Mouse (Mus musculus) induced T-regulatory cell, adult 2 months (primary cell): ENCODE measurements around the gene Cnot4.

Experiments
- DNase-seq: peaks from one replicate; pipeline ENCODE4 v3.0.0-alpha.2; 2012; ENCODE audit warnings: low read depth

Gene Cnot4

DNA sequence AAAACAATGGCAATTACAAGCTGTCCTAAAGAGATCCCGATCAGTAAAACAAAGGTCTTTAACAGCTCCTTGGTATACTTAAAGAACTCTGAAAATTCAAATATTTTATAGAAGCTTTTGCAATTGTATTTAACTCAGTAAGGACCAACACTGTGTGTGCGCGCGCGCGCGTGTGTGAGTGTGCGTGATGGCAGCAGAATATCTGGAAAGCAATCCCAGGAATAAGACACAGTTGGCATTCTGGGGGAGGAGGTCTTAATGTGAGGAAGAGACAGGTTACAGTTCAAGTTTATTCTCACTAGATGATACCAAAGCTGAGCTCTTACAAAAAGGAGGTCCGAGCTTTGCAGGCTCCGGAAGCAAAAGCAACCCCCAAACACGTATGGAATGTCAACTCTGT, 100.2 kb downstream of the Cnot4 start:
- no peak for DNase-seq

DNA sequence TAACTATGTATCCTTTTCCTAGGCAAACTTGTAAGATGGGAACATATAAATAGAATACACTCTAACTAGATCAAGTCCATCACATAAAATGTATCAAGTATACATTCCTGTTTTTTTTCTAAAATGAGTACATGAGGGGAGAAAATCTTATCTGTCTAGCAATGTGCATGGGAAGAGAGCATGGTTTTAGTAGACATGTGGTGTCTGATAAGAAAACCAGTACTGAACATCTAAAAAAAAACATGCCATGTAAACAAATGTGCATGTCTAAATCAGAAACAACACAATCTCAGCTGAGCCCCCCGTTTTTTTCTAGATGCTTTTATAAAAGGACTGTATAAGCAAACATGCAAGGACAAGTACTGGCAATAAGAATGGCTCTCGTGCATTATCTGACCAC, 100.8 kb downstream of the Cnot4 start:
- no peak for DNase-seq

DNA sequence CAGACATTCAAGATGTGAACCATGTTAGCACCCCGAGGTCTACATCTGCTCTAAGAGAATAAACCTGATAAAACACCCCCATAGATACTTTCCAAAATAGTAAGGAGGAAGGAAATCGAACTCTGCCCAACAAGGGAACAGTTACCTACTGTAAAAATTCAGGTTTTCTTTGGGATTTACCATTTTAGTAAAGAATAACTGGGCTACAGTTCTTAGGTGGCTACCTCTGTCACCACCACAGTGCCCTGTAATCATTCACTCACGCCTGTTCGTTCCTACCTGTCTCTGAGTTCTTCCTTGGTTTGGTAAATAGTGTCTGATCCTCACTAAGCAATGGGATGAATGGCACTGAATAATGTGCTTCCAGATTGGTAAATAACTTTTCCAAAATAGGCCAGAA, 102.7 kb downstream of the Cnot4 start:
- DNase-seq: no peak

DNA sequence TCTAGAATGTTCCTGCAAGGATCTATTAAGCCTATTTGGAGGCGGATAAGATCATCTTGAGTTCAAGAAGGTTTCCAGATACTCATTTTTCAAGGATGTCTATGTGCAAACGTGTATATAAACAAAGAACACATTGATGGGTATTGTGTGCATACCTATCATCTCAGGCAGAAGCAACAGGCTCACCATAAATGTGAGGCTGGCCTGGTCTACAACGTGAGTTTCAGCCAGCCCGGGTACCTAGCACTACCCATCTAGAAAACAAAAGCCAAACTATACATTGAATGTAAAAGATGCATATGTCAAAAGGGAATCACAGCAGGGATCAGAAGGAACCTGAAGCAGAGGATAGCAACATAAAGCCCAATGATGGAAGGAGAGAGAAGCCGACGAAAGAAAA, 103.3 kb downstream of the Cnot4 start:
- no peak for DNase-seq

DNA sequence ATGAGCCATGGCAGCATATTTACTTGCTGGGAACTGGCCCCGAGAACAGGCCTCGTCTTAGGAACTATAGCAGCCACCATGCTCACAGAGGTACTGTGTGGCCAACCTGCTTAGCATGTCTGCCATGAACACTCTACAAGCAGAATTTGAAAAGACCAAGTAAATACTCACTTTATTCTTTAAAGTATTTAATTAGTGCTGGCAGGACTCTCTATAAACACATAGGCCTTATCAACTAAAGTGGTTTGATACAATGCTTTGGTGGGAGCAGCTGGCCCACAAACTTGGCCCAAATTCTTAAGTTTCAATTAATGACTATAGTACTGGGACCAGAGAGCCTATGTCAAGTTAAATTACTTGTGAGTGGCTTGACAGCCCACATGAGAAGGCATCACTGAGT, 105.5 kb downstream of the Cnot4 start:
- no peak for DNase-seq

DNA sequence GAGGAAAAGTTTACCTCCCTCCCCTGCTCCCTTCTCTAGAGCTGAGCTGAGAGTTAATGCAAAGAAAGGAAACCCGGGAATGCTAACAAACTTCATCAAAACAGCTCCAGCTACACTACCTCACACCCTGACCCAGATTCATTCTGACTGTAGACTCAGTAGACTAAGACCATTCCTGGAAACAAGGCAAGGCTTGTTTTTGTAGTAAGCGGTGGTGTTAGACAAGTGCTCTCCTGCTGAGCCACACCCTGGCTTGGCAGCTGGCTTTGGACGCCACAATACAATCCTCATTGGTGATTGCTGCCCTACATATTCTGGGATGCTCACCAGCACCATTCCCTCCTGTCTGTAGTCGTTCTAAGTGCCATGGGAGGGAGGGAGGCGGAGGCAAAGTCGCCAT, 106.3 kb downstream of the Cnot4 start:
- DNase-seq: no peak

DNA sequence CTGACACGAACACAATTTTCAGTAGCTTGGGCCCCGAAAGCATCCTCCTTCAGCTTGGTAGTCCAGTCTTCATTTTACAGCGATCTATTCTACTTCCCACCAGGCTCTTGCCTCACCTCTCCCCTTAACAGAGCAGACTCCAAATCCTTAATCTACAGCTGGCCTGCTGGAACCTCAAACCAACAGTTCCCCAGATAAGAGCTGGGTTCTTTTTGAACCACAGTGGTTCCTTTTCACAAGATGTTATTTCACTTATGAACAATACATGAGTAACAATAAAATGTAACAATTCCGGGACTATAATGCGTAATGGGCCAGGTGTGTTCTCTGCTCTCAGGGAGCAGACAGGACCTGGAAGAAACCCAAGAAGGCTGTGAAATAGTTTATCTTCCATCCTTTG, 116.9 kb downstream of the Cnot4 start:
- DNase-seq: no peak

DNA sequence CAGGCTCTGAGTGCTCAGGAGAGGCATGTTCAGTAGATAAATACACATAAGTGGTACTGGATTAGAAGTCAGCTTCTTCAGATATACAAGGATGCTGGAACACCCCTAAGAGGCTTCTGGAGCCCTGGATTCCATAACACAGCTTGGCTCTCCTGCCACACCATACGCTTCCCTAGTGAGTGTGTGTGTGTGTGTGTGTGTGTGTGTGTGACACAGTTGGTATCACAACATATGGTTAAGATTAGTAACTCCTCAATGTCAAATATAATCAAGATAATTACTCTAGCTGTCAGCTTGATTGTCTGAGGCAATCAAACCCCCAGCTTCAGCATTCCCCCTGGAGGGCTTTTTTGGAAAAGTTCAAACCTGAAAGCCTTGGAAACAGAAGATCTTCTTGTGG, 121.6 kb downstream of the Cnot4 start:
- no peak for DNase-seq

DNA sequence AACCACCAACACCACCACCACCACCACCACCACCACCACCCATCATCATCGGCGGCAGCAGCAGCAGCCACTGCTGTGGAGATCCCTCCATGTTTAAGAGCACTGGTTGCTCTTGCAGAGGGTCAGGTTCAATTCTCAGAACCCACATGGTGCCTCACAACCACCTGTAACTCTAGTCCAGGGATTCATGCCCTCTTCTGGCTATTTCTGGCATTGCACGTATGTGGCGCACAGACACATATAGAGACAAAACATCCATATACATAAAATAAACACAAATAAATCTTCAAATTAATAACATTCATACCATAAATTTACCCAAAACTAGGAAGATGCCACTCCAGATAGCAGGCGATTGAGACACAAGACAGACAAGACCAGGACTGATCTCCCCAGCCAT, 122.8 kb downstream of the Cnot4 start:
- DNase-seq: peak; percentile 16

DNA sequence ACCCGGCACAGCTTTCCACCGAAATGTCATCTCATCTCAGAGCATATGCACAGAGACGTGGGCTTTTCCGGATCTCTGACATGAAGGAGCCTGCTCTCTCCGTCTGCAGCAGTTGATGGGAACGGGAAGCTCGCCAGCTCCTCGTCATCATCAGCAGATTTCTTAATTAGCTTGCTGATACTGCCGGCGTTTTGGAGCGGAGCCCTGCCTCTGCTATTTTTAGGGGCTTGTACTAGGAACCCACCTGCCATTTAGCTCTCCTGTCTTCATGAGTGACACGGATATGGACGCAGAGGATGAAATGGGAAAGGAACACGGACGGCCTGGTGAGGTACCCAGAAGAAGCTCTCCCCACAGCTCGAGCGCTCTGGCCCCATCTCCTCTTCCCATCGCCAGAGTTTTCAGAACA, 131.3 kb downstream of the Cnot4 start:
- no peak for DNase-seq

DNA sequence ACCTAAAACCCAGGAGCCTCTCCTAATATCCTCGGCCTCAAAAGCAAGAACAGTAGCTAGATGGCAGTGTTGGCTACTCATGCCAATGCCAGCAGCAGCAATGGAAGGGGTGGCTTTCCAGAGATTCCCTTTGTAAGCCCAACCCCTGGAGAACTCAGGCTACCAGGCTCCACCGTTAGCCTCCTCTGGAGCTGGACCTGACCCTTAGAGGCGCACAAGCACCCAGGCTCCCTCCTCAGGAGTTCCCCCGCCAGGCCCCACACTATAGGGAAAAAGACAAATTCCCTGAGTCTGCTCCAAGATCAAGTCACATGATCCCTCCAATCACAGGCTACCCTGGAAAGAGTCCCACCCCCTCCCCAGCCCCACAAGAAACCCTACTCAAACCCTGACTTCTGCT, 134.4 kb downstream of the Cnot4 start:
- no peak for DNase-seq

DNA sequence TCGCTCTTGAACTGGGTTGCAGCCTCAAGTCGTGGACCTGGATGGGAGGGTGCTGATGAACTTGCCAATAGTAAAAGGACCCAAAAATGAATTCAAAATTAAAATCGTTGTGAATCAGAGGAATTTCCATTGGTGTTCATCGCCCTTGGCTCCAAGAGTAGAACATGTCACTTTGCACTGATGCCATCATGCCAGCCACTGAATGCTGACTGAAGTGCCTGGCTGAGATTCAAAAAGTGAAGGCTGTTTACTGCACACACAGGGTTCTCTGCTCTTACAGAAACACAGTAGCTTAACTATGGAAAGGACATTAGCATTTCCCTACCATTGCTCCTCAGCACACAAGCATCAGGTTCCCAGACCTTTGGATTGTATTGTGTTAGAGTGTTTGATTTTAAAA, 137.0 kb downstream of the Cnot4 start:
- no peak for DNase-seq

DNA sequence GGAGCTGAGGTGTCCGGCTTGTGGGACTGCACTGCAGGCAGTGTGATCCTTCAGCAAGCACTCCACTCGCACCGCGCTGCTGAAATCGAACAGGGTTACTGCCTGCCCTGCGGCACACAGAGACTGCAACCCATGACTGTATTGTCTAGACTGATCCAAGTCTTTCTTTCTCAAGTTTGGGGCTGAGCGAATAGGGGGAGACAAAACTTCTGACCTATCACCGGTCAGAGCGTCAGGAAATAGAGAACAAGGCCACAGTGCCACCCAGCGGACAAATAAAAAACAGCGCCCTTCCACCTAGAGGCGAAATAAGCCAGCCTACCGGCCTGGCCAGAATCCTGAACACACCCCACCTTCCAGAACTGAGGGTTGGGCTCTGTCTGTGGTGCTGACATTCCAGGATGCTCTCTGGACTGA, 138.3 kb downstream of the Cnot4 start:
- DNase-seq: peak; percentile 91

DNA sequence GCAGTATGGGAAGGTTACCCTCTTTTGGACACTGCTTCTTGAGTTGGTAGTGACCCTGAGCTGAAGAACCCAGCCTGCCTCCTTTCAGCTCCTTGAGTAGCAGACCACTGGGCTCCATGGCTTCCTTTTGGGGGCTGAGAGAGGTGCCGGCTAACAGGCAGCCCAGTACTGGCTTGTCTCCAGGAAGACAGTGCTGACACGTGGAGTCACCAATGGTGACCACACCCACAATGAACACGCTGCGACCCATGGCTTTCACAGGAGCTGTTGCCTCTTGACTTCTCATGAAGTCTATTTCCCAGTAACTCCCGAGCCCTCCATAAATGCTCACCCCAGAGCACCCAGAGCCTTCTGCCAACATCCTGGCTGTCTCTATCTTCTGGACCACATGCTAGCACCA, 138.8 kb downstream of the Cnot4 start:
- peak; percentile 48 for DNase-seq

DNA sequence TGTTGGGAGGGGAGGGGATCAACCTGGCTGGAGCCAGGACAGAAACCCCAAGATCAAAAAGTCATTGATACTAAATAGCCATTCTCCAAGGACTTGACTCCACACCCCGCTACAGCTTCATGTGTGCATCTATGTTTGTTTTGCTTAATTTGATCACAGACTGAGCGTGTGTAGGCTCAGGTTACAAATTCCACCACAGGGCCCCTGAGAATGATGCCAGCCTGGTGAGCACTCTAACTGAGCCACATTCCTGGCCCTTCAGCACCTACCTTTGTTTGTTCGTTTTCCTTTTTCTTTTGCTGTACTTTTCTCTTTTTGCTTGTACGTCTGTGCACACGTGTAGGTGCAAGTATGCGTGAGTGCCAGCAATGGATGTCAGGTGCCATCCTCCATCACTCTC, 144.3 kb downstream of the Cnot4 start:
- DNase-seq: no peak

DNA sequence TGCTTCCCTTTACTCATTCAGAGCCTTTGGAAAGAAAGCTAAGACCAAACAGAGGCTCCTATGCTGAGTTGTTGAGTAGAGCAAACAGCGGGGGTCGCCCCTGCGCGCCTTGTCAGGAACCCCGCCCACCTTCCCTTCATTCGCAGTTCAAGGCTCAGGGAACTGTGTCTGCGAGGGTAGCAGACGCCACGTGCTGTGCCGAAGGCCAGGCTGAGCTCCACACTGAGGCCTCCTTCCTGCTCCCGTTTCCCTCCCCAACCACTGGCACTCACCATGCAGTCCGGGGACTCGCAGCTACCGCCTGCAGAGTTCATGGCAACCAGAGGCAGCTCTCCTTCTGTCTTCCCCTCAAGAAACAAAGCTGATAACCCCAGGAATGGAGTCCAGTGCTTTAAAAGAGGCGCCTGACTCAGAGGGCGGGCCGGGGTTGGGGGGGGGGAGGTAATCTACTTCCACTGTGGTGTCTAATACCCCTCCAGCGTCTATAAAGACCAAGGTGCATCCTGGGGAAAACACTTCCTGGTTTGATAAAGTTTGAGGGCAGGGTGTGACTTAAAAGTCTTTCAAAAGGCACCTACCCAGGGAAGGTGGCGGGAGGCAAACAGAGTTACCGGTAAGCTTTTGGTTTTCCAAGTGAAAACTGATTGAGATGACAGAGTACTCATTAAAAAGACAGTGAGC, 145.3 kb downstream of the Cnot4 start, which contains the start of gene Slc23a4:
Gene Slc23a4 (minus strand): TSS at position 324 of the 681 bp plus-strand sequence.
- no peak for DNase-seq

DNA sequence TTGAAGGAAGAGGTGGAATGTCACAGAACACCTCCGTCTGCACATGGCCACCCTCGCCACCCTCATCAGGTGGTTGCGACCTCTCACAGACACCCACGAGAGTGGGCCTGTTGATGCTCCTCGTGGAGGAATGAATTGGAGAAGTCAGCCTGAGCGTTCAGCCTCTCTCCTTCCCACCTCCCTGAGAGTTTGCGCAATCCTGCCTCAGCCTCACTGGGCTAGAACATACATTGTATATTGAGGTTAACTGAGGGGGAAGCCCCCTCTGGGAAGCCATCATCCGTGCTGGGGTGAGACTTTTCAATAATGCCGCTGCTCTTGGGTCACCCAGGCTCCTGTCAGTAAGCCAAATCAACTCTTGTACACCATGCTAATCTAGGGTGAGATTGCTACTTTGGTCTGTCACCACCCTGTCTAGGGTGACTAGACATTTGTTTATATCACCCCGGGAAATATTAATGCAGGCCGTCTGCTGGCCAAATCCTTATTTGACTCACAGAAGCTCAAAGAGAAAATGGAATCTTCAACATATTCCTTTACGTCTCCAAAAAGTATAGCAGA, 146.4 kb downstream of the Cnot4 start:
- no peak for DNase-seq

DNA sequence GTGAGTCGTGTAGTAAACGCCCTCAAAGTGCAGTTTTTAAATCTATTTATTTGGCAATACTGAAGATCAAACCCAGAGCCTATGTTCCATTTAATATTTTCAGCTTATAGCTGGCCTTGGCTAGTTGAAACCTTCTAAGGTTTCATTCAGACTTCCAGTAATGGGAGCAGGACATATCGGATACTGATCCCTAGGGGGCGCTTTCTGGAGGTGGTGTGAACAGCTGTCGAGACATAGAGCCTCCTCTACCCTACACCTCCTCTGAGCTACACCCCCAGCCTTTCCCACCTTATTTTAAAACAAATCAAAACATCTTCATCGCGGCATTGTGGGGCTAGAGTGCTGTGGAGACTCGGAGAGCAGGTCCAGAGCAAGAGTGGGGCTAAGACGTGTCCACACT, 152.9 kb downstream of the Cnot4 start:
- DNase-seq: no peak

DNA sequence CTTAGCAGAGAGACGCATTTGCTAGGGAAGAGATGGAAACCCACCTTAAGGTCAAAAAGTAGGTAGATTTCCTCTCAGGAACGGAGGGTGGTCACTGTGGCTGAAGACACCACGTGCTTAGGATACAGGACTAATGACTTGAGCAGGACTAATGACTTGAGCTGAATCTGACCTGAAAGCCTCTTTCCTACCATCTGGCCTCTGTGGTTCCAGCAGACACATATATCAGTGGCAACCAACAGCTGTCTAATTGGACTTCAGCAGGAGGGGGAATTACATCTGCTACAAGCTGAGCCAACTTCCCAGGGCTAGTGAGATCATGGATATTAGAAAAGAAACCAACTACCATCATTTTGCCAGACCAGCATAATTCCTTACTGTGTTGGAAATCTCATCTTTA, 154.2 kb downstream of the Cnot4 start:
- no peak for DNase-seq
